Mouse (Mus musculus) G1E (cell line): ENCODE results near the gene Pcnt. TPM values are rescaled to one million over a fixed set of nuclear protein-coding genes. Genes with fewer than 3 reads are reported as not detected.

Experiments used
- ATAC-seq: 2 replicates; pipeline ENCODE4 v1.8.0; 2016; ENCODE audit warnings: mild to moderate bottlenecking; ENCODE audit not compliant: insufficient number of reproducible peaks, poor library complexity, low FRiP score, severe bottlenecking; ENCODE audit errors: extremely low read depth
- DNase-seq: peaks from one replicate; pipeline ENCODE4 v3.0.0; 2012; ENCODE audit warnings: low spot score
- H3K27me3 ChIP-seq: 2 replicates; pipeline ENCODE4 v1.6.1; 2012; ENCODE audit warnings: mild to moderate bottlenecking, low read length, inconsistent platforms; ENCODE audit not compliant: insufficient read depth
- H3K36me3 ChIP-seq: replicated peaks from 2 replicates; pipeline ENCODE3; 2012; ENCODE audit warnings: mild to moderate bottlenecking, inconsistent platforms
- H3K4me1 ChIP-seq: 2 replicates; pipeline ENCODE4 v1.6.1; 2012; ENCODE audit warnings: low read depth, low read length, inconsistent platforms, mixed read lengths; ENCODE audit not compliant: insufficient read depth
- H3K4me3 ChIP-seq: 2 replicates; pipeline ENCODE4 v1.5.1; 2012; ENCODE audit warnings: low read depth, mild to moderate bottlenecking, inconsistent platforms, low read length, moderate library complexity, mixed read lengths
- H3K9me3 ChIP-seq: replicated peaks from 2 replicates; pipeline ENCODE4 v1.6.1; 2012; ENCODE audit warnings: inconsistent platforms
- CTCF ChIP-seq: IDR thresholded peaks from 2 replicates; pipeline ENCODE4 v1.5.1; 2012; ENCODE audit warnings: low read depth, low read length, inconsistent platforms, mixed read lengths
- GATA1 ChIP-seq: IDR thresholded peaks from 2 replicates; pipeline ENCODE4 v1.6.1; 2012; ENCODE audit warnings: borderline replicate concordance, low read length, inconsistent platforms, mixed read lengths
- GATA2 ChIP-seq: IDR thresholded peaks from 2 replicates; pipeline ENCODE4 v1.6.1; 2012; ENCODE audit warnings: low read depth, low read length, inconsistent platforms, borderline replicate concordance
- POLR2AphosphoS5 ChIP-seq: IDR thresholded peaks from 2 replicates; pipeline ENCODE4 v1.6.1; 2012; ENCODE audit warnings: low read depth, low read length, inconsistent platforms; ENCODE audit not compliant: insufficient replicate concordance
- TAL1 ChIP-seq: conservative IDR thresholded peaks from 2 replicates; pipeline ENCODE4 v1.6.1; 2012; ENCODE audit warnings: low read depth, low read length, inconsistent platforms, mixed read lengths
- polyA plus RNA-seq: library from polyadenylated mRNA; stranded (reverse); fragments of >175 nt; gene quantifications from 2 replicates; pipeline ENCODE4 v1.2.3, GENCODE M21; 2012
- total RNA-seq, 2 experiments: library from RNA; stranded (forward) in 1 of 2; stranded (reverse) in 1 of 2; fragments of 200-1000 nt in 1 of 2; fragments of >200 nt in 1 of 2; fragmentation: Nextera tagmentation in 1 of 2; gene quantifications; 2 replicates each; pipeline ENCODE4 v1.2.3; 2014 to 2017

Pcnt gene
- total and polyA plus RNA-seq, 3 experiments, result 50.4 to 72.1 (median 64.3) TPM

DNA sequence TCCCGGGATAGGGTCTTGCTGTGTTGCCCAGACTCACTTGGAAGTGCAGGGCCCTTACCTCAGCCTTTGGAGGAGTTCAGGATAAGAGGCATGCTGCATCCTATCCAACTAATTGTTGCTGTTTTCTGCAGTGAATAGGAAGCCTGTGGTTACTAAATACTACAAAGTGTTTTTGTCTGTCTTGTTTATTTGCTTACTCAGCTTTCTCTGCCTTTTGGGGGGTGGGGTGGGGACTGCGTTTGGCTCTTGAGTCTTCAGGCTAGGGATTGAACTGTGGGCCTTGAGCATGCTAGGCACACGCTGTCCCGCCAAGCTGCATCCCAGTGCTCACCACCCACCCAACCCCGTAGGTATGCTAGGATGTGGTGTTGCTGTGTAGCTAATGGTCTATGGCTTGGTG lies 31.2 kb upstream of the Pcnt start:
- H3K9me3 ChIP-seq, result no peaks in the 10 kb centered on the region
- no peak overlapping the region for H3K4me3 ChIP-seq
- TF ChIP-seq TAL1 (no peak), POLR2AphosphoS5 (no peak), GATA1 (no peak), GATA2 (no peak), CTCF (no peak)
- DNase-seq (no peak), ATAC-seq (no peak)
- H3K27me3 ChIP-seq, result no peaks in the 10 kb centered on the region
- H3K4me1 ChIP-seq, result peaks cover 40% of the 10 kb centered on the region
- peaks cover 84% of the 10 kb centered on the region for H3K36me3 ChIP-seq

DNA sequence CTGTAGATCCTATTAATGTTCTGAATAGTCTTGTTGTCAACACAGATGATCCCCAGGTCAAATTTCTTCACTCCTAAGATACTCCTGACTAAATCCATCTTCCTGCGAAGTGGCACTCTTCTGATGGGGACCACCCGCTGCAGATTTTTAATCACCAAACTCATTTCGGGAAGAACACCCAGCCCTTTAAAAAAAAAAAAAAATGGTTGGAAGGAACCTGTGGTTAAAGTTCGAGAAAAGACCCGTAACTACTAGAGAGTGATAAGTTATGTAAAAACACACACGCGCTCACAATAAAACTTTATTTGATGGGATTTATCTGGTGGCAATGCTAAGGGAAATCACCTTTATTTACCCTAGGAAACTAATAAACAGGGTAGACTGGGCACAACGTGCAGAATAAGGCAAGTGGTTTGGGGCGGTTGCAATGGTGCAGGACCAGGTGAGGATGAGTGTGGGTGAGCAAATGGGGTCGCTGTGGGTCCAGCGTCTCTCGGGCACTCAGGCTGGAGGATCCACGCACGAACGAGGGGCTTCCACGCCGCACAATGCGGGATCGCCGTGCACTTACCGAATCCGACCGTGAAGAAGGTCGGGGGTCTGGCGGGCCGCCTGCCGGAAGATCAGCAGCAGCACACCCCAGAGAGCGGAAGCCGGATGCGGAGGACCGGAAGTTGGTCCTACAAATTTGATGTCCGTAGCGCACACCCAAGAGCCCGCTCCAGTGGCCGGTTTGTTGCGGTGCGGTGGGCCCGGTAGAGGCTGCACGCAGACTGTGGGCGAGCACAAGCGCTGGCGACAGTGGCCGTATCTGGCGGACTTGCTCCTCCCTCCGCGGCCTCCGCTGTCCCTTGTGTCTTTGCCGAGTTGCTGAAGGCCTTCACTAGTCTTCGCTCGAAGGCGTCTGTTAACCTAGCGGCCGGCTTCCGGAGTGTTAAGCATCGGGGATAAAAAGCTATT lies 25.9 kb upstream of the Pcnt start, which contains the start of the genes Mcm3ap and Ybey:
Gene Mcm3ap, plus strand, starts transcription at position 725 of the 960 bp plus-strand sequence.
Gene Ybey, minus strand, starts transcription at position 912 of the 960 bp plus-strand sequence.
- Histone ChIP-seq H3K27me3 (no peaks in the 10 kb centered on the region), H3K4me3 (peak within 1 kb of the TSS; percentile 83), H3K36me3 (peaks cover 68% of the 10 kb centered on the region), H3K4me1 (peaks cover 34% of the 10 kb centered on the region), H3K9me3 (no peaks in the 10 kb centered on the region)
- peak; percentile 17; the same call in 1 of the 2 replicates for TF ChIP-seq CTCF
- no peak for TF ChIP-seq POLR2AphosphoS5
- TF ChIP-seq GATA2, result no peak
- no peak for TF ChIP-seq TAL1
- TF ChIP-seq GATA1, result no peak
- DNase-seq, result peak; percentile 78
- ATAC-seq, result peak; percentile 85

DNA sequence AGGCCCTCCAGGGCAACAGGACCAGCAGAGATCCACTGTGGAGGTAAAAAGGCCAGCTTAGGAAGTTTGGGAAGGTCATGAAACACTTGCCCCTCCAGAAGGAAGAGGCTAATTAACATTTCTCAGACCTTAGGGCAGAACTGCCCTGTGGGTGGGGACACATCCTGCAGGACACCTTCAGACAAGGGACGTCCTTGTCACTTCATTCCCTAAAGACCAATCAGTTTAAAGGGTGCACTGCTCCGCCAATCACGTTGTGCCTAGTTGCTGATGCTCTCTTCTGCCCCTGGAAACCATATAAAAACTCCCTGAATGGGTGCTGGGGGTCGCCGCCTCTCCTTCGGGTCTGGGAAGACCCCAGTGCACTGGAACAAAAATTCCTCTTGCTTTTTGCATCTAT lies 20.1 kb upstream of the Pcnt start:
- Histone ChIP-seq H3K36me3 (peaks cover 62% of the 10 kb centered on the region), H3K4me3 (no peak overlapping the region), H3K4me1 (peaks cover 2% of the 10 kb centered on the region), H3K9me3 (peaks cover 23% of the 10 kb centered on the region), H3K27me3 (peaks cover 4% of the 10 kb centered on the region; the same call in 1 of the 2 replicates)
- TF ChIP-seq POLR2AphosphoS5 (no peak), CTCF (no peak), TAL1 (no peak), GATA1 (no peak), GATA2 (no peak)
- DNase-seq (no peak), ATAC-seq (no peak)

DNA sequence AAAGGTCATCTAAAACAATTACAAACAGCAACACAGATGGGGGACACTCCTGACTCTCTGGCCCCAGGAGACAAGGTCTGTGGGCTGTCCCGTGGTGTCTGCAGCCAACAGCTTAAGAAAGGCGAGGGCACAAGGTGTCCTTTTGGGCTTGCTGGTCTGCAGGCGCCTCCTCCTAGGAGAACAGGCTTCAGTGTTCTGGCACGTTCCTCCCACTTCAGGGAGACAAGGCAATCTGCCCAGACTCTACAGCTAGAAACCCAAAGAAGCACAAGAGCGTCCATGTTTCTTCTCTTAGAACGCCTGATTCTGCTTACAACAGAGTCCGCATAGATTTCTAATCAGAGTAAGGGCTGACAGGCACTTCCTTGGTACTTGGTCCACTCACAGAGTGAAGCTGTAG lies 19.7 kb upstream of the Pcnt start:
- Histone ChIP-seq H3K36me3 (peaks cover 62% of the 10 kb centered on the region), H3K4me3 (no peak overlapping the region), H3K4me1 (no peaks in the 10 kb centered on the region; the same call in 1 of the 2 replicates), H3K27me3 (peaks cover 7% of the 10 kb centered on the region; the same call in 1 of the 2 replicates), H3K9me3 (peaks cover 23% of the 10 kb centered on the region)
- no peak for TF ChIP-seq CTCF
- no peak for TF ChIP-seq POLR2AphosphoS5
- TF ChIP-seq TAL1, result no peak
- TF ChIP-seq GATA1, result no peak
- TF ChIP-seq GATA2, result no peak
- ATAC-seq (no peak), DNase-seq (no peak)

DNA sequence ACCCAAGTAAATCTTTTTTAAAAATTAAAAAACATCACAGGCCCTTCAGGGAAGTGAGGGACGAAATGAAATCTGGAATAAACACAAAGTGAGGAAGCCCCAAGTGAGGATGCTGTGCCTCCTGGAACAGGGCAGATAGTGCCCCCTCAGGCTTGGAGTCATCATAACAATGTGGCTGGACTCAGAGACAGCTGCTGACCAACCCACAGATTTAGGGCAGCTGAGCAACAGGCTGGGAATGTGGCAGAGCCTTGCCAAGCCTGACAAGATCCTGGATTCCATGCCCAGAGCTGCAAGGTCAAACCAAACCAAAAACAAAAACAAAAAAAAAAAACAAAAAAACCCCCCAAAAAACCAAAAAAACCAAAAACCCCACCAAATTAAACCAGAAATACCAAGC lies 18.7 kb upstream of the Pcnt start:
- H3K4me1 ChIP-seq, result no peaks in the 10 kb centered on the region; the same call in 1 of the 2 replicates
- no peak for DNase-seq
- H3K27me3 ChIP-seq, result peaks cover 13% of the 10 kb centered on the region
- no peak for ATAC-seq
- no peak overlapping the region for H3K4me3 ChIP-seq
- H3K36me3 ChIP-seq, result peaks cover 55% of the 10 kb centered on the region
- peaks cover 23% of the 10 kb centered on the region for H3K9me3 ChIP-seq
- TF ChIP-seq GATA2 (no peak), POLR2AphosphoS5 (no peak), TAL1 (no peak), CTCF (no peak), GATA1 (no peak)

DNA sequence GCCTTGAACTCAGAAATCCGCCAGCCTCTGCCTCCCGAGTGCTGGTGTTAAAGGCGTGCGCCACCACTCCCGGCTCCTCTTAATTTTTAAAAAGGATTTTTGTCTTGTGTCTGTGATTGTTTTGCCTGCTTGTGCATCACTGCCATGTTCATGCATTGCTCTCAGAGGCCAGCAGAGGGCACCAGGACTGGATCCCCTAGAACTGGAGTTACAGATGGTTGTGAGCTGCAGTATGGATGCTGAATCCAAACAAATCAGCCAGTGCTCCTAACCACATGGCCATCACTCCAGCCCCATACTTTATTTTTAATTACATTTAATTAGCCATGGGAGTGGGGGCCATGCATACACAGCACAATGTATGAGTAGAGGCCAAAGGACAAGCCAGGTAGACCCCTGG lies 12.7 kb upstream of the Pcnt start:
- Histone ChIP-seq H3K36me3 (peaks cover 3% of the 10 kb centered on the region), H3K4me3 (no peak overlapping the region), H3K9me3 (peaks cover 17% of the 10 kb centered on the region), H3K27me3 (peaks cover 31% of the 10 kb centered on the region), H3K4me1 (peaks cover 7% of the 10 kb centered on the region)
- no peak for ATAC-seq
- DNase-seq, result no peak
- TF ChIP-seq GATA1, result no peak
- peak; percentile 51 for TF ChIP-seq CTCF
